Mouse (Mus musculus) right cerebral cortex, postnatal 14 days (tissue): ENCODE measurements around the gene Edf1.

ENCODE experiments used
- DNase-seq: peaks from one replicate; pipeline ENCODE4 v3.0.0; 2022

Gene Edf1

GRCm38 (mm10) chr2:25583120-25583481 is 25.5 kb downstream of the Edf1 start:
- DNase-seq: peak; percentile 22

DNA sequence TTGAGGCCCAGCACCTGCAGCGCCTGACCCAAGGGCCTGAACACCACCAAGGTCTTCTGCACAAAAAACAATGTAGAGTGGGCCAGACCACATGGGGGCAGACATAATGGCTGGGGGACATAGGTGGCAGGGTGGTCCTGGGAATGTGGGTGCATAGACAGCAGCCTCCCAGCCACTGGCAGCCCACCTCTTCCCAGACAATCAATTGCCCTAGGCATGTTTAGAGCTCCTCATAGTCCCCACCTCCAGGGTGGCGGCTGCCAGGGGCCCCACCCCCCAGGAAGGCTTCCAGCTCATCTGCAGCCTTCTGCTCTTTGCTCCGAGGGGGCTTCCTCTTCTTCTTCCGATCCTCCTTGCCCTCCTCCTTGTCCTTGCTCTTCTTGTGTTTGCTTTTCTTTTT is 25.9 kb downstream of the Edf1 start:
- peak; percentile 15 for DNase-seq

- no peak for DNase-seq
Measured at GRCm38 (mm10) chr2:25584152-25584551, 26.5 kb downstream of the Edf1 start.

GRCm38 (mm10) chr2:25584856-25585255 is 27.2 kb downstream of the Edf1 start:
- no peak for DNase-seq

GRCm38 (mm10) chr2:25585601-25586000 is 28.0 kb downstream of the Edf1 start:
- DNase-seq: peak; percentile 16

GRCm38 (mm10) chr2:25587290-25587689 is 29.6 kb downstream of the Edf1 start:
- peak; percentile 4 for DNase-seq

DNA sequence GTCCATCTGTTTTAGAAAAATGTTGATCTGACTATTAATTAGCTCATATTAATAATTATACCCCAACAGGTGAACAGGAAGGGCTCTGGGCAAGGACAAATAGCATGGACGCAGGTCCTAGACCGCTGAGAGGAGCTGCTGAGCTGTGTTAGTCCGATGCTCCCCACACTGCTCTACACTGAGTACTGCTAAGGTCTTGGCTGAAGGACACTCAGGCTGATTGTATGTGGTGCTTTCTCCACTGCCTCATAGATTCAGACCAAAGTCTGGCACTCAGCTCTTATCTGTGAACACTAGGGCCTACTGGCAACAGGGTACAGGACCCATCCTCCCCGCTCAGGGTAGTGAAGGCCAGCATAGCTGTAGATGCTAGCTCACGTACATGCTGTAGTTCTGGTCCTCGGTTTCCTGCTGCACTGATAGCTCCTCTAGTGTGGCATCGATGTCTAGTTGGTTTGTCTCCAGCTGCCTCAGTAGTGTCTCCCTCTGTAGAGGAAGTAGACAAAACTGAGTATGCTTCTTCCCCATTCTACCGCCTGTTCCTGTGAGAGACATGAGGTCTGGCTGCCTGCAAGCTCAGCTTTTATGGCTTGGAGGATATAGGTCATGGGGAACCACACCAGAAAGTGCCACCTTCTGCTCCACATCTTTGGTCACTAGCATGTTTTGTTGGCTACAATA is 30.7 kb downstream of the Edf1 start:
- peak; percentile 6 for DNase-seq

DNA sequence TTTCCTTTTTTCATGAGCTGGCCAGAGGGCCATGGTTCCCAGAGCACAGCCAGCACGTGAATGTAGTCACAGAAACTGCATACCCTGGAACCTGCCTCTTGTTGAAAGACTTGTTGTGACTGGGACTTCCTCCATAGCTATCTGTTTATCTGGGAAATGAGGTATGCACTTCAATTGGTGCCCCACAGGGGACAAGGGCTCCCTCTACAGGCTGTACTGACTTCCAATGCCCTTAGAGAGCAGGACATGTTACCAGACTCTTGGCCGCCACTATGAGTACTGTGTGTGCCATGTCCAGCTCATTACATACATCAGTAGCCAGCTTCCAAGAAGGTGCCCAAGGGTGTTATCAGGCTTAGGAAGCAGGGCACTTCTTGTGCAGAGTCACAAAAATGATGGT is 34.2 kb downstream of the Edf1 start:
- DNase-seq: peak; percentile 32

DNA sequence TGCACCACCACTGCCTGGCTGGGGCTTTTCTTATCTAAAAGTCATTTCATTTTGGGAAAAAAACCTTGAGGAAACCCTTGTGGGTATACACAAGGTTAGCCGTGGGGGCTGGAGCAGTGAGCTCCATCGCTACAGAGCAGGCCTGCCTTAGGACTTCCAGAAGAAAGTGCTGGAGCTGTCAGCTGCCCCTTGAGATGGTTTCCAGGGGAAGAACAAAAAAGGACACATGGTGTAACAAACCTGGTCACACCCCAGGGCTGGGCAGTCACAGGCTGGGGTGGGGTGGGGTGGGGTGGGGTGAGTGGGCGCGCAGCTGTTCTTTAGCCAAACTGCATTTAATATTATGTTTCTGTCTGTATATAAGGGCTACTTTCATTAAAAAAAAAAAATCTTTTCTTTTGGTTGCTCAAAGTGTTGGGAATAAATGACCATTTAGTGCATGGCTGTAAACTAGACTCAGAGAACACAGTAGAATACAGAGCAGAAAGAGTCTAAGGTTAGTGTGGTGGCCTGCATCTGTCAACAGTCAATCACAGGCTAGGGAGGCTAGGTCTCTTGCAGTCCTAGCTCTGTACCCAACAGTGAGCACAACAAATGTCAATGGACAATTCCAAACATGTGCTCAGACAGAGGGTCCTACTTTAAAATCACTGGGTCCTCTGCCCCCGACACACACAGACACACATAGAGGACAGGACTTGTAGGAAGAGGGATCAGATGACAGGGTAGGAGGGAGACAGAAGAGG is 39.3 kb downstream of the Edf1 start:
- no peak for DNase-seq

DNA sequence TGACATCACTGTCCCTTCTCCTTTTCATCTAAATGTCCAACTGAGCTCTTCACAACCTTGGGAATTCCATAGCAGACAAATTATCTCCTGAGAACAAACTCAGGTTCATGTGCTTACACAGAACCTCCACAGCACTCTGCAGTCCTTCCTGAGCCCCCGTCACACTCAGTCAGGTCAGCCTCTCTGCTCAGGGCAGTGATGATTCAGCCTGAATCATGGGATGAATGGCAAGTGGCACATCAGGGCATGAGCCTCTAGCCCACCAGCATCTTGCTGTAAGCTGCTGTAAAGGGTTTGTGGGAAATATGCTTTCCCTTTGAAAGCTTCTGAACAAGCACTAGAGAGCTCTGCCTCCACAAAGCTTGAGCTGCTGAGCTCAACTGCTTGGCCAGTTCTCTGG is 41.1 kb downstream of the Edf1 start:
- no peak for DNase-seq

DNA sequence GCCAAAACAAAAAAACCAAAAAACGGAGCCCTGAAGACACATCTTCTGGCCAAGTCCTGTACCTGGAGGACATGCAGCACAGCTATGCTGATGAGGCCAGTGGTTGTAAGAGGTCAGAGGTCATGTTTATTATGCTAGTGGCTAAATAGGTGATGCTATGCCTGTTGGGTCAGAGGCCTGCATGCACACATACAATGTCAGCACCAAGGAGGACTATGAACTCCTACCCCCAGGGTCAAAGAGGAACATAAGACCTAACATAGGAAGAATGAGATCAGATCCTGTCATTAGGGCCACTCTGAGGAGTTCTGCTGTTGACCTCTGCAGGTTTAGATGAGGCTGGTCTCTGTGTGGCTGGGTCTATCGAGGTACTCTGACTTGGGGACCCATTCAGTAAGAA is 42.4 kb downstream of the Edf1 start:
- no peak for DNase-seq

GRCm38 (mm10) chr2:25602526-25602925 is 44.9 kb downstream of the Edf1 start:
- no peak for DNase-seq

DNA sequence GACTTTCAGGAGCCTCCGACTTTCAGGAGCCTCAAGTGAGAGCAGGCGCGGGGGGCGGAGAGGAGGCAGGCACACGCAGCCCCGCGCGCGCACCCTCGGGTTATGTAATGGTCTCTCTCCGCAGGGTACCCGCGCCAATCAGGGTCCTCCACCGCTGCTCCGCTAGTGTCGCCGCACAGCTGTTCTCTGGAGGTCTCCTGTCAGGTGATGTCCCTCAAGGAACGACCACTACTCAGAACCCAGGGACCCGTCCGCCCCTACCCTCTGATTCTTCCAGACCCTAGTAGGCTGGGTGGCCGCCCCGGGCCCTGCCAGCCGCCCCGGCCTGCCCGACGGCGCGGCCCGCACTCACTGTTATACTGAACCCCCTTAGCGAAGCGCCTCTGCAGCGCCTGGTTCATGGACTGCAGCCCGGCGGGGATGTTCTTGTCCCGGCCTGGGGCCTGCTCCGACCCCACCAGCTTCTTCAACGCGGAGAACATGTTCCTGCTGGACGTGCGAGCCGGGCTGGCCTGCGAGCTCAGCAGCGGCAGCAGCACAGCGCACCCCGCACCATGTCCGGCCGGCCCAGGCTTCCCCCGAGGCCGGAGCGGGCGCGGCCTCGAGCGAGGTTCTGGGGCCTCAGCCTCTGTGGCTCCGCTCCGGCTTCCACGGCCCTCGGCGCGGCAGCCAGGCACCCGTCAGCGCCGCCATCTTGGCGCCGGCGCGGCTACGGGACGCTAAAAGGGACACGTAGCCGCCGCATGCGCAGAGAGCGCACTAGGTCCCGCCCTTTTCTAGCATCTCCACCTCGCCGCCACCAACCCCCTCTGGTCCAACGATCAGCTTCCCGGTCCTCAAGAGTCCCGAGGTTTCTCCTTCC is 50.3 kb downstream of the Edf1 start, which contains the start of gene Rabl6:
TSS of gene Rabl6 (minus strand) at position 761 of the 862 bp plus-strand sequence.
- DNase-seq: peak; percentile 91

GRCm38 (mm10) chr2:25608671-25609070 is 51.0 kb downstream of the Edf1 start:
- no peak for DNase-seq
